Mouse (Mus musculus) liver, adult 2 months (tissue): ENCODE data around the gene Ssh3. TPM values are rescaled to one million over a fixed set of nuclear protein-coding genes. Genes with fewer than 3 reads are reported as not detected.

ENCODE experiments used
- DNase-seq: peaks from one replicate; pipeline ENCODE4 v3.0.0-alpha.2; 2011; ENCODE audit warnings: low read depth, low spot score; ENCODE audit errors: extremely low read depth
- H3K27ac ChIP-seq: fragments of 200-500 bp; replicated peaks from 2 replicates; pipeline ENCODE4 v1.5.1; 2012; ENCODE audit warnings: low read depth, mild to moderate bottlenecking, control low read depth, inconsistent platforms, low read length; ENCODE audit not compliant: insufficient read depth
- H3K27me3 ChIP-seq: fragments of 200-500 bp; 2 replicates; pipeline ENCODE4 v1.6.1; 2012; ENCODE audit warnings: mild to moderate bottlenecking, moderate library complexity, low read length, inconsistent platforms; ENCODE audit not compliant: control insufficient read depth, insufficient read depth
- H3K36me3 ChIP-seq: fragments of 200-500 bp; 2 replicates; pipeline ENCODE4 v1.6.1; 2012; ENCODE audit warnings: low read length, inconsistent platforms; ENCODE audit not compliant: control insufficient read depth, insufficient read depth
- H3K4me1 ChIP-seq: fragments of 200-500 bp; 2 replicates; pipeline ENCODE4 v1.6.1; 2011; ENCODE audit warnings: low read length; ENCODE audit not compliant: control insufficient read depth, insufficient read depth
- H3K4me3 ChIP-seq: fragments of 200-500 bp; 2 replicates; pipeline ENCODE4 v1.5.1; 2011; ENCODE audit warnings: low read depth, mild to moderate bottlenecking, control low read depth, low read length, moderate library complexity; ENCODE audit not compliant: insufficient read depth
- H3K79me2 ChIP-seq: fragments of 200-500 bp; 2 replicates; pipeline ENCODE4 v1.6.1; 2012; ENCODE audit warnings: inconsistent platforms, mild to moderate bottlenecking, low read length, moderate library complexity; ENCODE audit not compliant: control insufficient read depth, insufficient read depth
- H3K9ac ChIP-seq: fragments of 200-500 bp; 2 replicates; pipeline ENCODE4 v1.6.1; 2012; ENCODE audit warnings: low read depth, mild to moderate bottlenecking, control low read depth, inconsistent platforms, low read length
- CTCF ChIP-seq: fragments of 200-500 bp; IDR thresholded peaks from 2 replicates; pipeline ENCODE4 v1.5.1; 2011; ENCODE audit warnings: low read depth, low read length, control low read depth
- POLR2A ChIP-seq: fragments of 200-500 bp; IDR thresholded peaks from 2 replicates; pipeline ENCODE4 v1.6.1; 2011; ENCODE audit warnings: low read length, control low read depth; ENCODE audit not compliant: insufficient read depth; ENCODE audit errors: extremely low read depth
- WGBS: fragments of 180-500 bp; shearing (Covaris S2); methylation state at CpG from one replicate; pipeline ENCODE4 v1.1.7; 2018; 5-methylcytosine and 5-hydroxymethylcytosine counted together
- polyA plus RNA-seq: library from polyadenylated mRNA; depleted of rRNA; stranded (reverse); fragments of >200 nt; gene quantifications from 2 replicates; pipeline ENCODE4 v1.2.3, GENCODE M21; 2012
- total RNA-seq: library from RNA; depleted of rRNA; stranded (reverse); fragments of >200 nt; gene quantifications from 2 replicates; pipeline ENCODE4 v1.2.3, GENCODE M21; 2014

The Ssh3 gene
- total and polyA plus RNA-seq, 2 experiments, result 11.5 to 29.2 TPM

DNA sequence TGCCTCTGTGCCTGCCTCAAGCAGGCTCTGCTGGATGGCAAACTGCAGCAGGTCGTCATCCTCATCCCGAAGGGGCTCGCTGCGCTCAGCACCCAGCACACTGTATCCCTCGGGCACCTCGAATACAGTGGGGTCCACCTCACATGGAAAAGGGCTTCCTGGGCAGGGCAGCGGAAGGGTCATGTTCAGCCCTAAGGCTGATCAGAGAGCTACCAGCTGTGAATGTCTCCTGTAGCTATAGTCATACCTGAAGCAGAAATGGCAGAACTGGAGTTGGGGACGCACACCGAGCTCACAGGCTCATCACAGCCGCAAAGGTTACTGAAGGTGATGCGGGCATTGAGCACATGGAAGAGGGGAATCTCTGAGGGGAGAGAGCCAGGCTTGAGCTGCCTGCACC, 2.0 kb upstream of the Ssh3 start:
- no peaks in the 10 kb centered on the region for H3K27me3 ChIP-seq
- H3K79me2 ChIP-seq, result no peaks in the 10 kb centered on the region
- H3K27ac ChIP-seq, result no peak overlapping the region
- 94% methylated on average over 11 of the region's 11 CpGs for WGBS
- no peaks in the 10 kb centered on the region for H3K36me3 ChIP-seq
- H3K4me1 ChIP-seq, result peaks cover 5% of the 10 kb centered on the region
- no peak overlapping the region for H3K9ac ChIP-seq
- no peak for DNase-seq
- no peak for TF ChIP-seq POLR2A
- no peak for TF ChIP-seq CTCF
- H3K4me3 ChIP-seq, result no peak overlapping the region

DNA sequence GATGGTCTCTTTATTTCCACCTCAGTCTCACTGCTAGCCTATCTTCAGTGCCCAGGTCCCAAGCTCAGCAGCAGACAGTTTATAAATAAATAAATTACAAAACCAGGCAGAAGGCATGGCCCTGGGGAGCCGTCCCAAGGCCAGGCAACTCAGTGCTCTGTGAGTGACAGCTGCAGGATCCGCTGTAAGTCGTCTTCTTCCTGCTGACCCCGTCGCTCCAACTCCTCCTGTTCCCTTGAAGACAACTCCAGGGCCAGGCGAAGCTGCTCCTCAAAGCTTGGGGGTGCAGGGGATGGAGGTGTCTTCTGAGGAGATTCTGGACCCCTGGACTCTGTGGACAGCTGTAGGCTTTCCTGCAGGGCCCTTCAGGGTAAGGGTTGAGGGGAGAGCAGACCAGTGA, 1.2 kb upstream of the Ssh3 start:
- no peaks in the 10 kb centered on the region for H3K79me2 ChIP-seq
- TF ChIP-seq CTCF (no peak), POLR2A (no peak)
- no peaks in the 10 kb centered on the region for H3K27me3 ChIP-seq
- H3K4me1 ChIP-seq, result peaks cover 5% of the 10 kb centered on the region
- H3K4me3 ChIP-seq, result no peak overlapping the region
- H3K27ac ChIP-seq, result no peak overlapping the region
- DNase-seq, result no peak
- H3K36me3 ChIP-seq, result no peaks in the 10 kb centered on the region
- WGBS, result 90% methylated on average over 6 of the region's 6 CpGs
- no peak overlapping the region for H3K9ac ChIP-seq

DNA sequence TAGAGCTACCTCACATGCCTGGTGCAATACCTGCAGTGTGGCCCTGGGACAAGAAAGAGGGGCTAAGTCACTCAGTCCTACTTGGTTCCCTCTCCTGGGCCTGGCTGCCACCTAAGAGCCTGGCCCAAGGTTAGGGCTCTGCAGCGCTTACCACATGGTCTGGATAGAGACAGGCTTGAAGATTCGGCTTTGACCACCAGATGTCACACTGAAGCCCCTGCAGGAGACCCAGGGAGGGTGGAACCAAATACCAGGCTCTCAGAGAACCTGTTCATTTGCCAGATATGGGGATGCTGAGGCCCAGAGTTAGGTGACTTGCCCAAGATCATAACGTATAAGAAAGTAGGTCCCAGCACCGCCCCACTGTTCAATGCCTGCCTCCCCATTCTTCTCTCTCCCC, 3.0 kb downstream of the Ssh3 start:
- no peaks in the 10 kb centered on the region for H3K79me2 ChIP-seq
- H3K27me3 ChIP-seq, result no peaks in the 10 kb centered on the region
- H3K27ac ChIP-seq, result no peak overlapping the region
- H3K36me3 ChIP-seq, result no peaks in the 10 kb centered on the region
- no peak overlapping the region for H3K9ac ChIP-seq
- H3K4me1 ChIP-seq, result peaks cover 5% of the 10 kb centered on the region
- no peak overlapping the region for H3K4me3 ChIP-seq
- WGBS, result 80% methylated on average over 4 of the region's 4 CpGs
- DNase-seq, result no peak
- TF ChIP-seq POLR2A (no peak), CTCF (no peak)

DNA sequence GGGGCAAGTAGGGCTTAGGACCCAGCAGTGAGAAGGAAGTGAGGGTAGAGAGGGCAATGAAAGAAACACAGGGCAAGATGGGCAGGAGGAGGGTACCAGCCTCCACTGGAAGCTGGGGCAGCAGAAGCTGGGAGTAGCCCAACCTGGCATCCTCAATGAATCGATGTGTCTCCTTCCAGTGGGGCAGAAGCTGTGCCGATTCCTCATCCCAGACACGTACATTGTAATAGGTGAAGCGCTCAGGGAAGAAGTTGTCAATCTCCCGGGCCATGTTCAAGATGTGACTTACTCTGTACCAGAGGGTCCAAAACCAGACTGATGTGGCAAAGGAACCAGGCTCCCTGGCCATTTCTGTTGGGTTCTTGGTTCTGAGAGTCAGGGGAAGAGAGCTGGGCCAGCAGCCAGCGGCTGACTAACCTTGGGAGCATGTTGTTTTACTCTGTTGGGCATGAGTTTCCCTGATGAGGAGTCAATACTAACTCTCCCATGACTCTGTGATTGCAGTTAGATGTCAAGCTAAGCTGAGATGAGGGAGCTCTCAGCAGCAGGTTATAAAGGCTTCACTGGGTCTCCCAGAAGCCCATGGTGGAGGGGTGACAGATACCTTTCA, 4.7 kb downstream of the Ssh3 start:
- Histone ChIP-seq H3K4me3 (no peak overlapping the region), H3K36me3 (no peaks in the 10 kb centered on the region), H3K4me1 (peaks cover 5% of the 10 kb centered on the region), H3K27ac (no peak overlapping the region), H3K9ac (no peak overlapping the region), H3K27me3 (no peaks in the 10 kb centered on the region), H3K79me2 (no peaks in the 10 kb centered on the region)
- DNase-seq, result no peak
- TF ChIP-seq CTCF (no peak), POLR2A (no peak)
- 97% methylated on average over 6 of the region's 6 CpGs for WGBS

DNA sequence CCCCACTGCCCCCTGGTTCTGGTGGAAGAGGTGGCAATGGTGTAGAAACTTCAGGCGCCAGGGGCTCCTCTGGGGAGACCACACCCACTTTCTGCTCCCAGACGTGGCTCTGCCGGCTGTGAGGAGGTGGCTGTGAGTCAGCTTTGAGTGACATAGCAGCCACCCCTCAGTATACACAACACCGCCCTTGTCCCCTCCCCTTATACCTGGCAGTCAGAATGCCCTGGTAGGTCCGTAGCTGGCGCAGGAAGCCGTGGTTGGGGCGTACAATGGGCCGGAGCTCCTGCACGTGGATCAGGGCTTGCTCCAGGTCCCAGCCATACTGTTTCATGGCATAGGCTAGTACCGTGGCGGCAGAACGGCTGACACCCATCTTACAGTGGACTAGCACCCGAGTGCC, 5.3 kb downstream of the Ssh3 start:
- no peak for TF ChIP-seq POLR2A
- TF ChIP-seq CTCF, result no peak
- 95% methylated on average over 14 of the region's 14 CpGs for WGBS
- Histone ChIP-seq H3K27ac (no peak overlapping the region), H3K4me3 (no peak overlapping the region), H3K4me1 (peaks cover 5% of the 10 kb centered on the region), H3K27me3 (no peaks in the 10 kb centered on the region), H3K36me3 (no peaks in the 10 kb centered on the region), H3K9ac (no peak overlapping the region), H3K79me2 (no peaks in the 10 kb centered on the region)
- DNase-seq, result no peak

DNA sequence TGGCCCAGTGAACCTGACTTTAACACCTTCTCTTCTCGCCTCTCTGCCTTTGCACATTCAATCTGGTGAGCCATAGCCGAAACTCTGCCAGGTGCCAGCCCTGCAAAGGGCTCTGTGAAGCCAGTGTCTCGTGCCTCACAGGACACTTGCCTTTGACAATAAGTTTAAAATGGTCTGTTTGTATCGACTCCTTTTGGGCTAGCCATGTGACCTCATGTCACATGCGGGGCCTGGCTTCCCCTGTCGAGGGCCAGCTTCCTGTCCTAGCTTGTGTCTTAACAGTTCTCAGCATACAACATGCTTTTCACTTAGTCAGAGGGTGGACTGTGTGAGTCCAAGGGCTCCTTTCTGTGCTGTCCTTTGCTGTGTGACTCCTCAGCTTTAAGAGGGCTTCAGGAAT, 6.2 kb downstream of the Ssh3 start:
- 75% methylated on average over 6 of the region's 6 CpGs for WGBS
- no peaks in the 10 kb centered on the region for H3K79me2 ChIP-seq
- no peak for DNase-seq
- no peaks in the 10 kb centered on the region for H3K36me3 ChIP-seq
- no peak overlapping the region for H3K27ac ChIP-seq
- no peaks in the 10 kb centered on the region for H3K27me3 ChIP-seq
- no peaks in the 10 kb centered on the region; the same call in 1 of the 2 replicates for H3K4me1 ChIP-seq
- no peak for TF ChIP-seq POLR2A
- no peak overlapping the region for H3K9ac ChIP-seq
- H3K4me3 ChIP-seq, result no peak overlapping the region
